Mouse (Mus musculus) midbrain, embryonic 11.5 days (tissue): ENCODE measurements around the gene Aldh1a7. TPM values are rescaled to one million over a fixed set of nuclear protein-coding genes. Genes with fewer than 3 reads are reported as not detected.
"Not testable (repeated sequence)": the region's sequence is repeated elsewhere in the genome, so short reads cannot be mapped to it uniquely, and the experiment has no call there.

Experiments used
- ATAC-seq: fragments of 200-750 bp; cut with Nextera tagmentation; 2 replicates; pipeline ENCODE4 v1.8.0; 2017; ENCODE audit warnings: moderate TSS enrichment, moderate library complexity; ENCODE audit not compliant: low FRiP score
- DNase-seq: peaks from one replicate; pipeline ENCODE4 v3.0.0; 2015; ENCODE audit warnings: low spot score; ENCODE audit errors: missing footprints
- H3K27ac ChIP-seq: fragments of 300-500 bp; sonication (generic); 2 replicates; pipeline ENCODE4 v1.5.1; 2014; ENCODE audit warnings: low read depth, low read length
- H3K27me3 ChIP-seq: fragments of 300-500 bp; sonication (generic); 2 replicates; pipeline ENCODE4 v1.6.1; 2014; ENCODE audit warnings: mild to moderate bottlenecking, low read length, moderate library complexity, mixed read lengths; ENCODE audit not compliant: control insufficient read depth, insufficient read depth
- H3K36me3 ChIP-seq: fragments of 300-500 bp; sonication (generic); 2 replicates; pipeline ENCODE4 v1.6.1; 2014; ENCODE audit warnings: mild to moderate bottlenecking, low read length, moderate library complexity, mixed read lengths; ENCODE audit not compliant: control insufficient read depth, insufficient read depth
- H3K4me1 ChIP-seq: fragments of 300-500 bp; sonication (generic); 2 replicates; pipeline ENCODE4 v1.6.1; 2014; ENCODE audit warnings: low read length; ENCODE audit not compliant: control insufficient read depth, insufficient read depth
- H3K4me2 ChIP-seq: fragments of 300-500 bp; sonication (generic); 2 replicates; pipeline ENCODE4 v1.6.1; 2014; ENCODE audit warnings: mild to moderate bottlenecking, moderate library complexity
- H3K4me3 ChIP-seq: fragments of 300-500 bp; sonication (generic); 2 replicates; pipeline ENCODE4 v1.5.1; 2014; ENCODE audit warnings: low read depth, low read length
- H3K9ac ChIP-seq: fragments of 300-500 bp; sonication (generic); 2 replicates; pipeline ENCODE4 v1.6.1; 2014; ENCODE audit warnings: low read length
- H3K9me3 ChIP-seq: fragments of 300-500 bp; sonication (generic); 2 replicates; pipeline ENCODE4 v1.6.1; 2016; ENCODE audit warnings: low read length; ENCODE audit not compliant: control insufficient read depth
- WGBS: fragments of 180-500 bp; shearing (Covaris S2); extraction: QIAGEN DNeasy Blood & Tissue Kit; methylation state at CpG from one replicate; pipeline ENCODE4 v1.1.7; 2014; 5-methylcytosine and 5-hydroxymethylcytosine counted together
- polyA plus RNA-seq: library from polyadenylated mRNA; unstranded; fragments of >200 nt; fragmentation: Nextera tagmentation; extraction: Ambion mirVana; gene quantifications from 2 replicates; pipeline ENCODE4 v1.2.1, GENCODE M21; 2014

Gene Aldh1a7
- polyA plus RNA-seq, 1 experiment from 2014 or later: 0.53 TPM

DNA sequence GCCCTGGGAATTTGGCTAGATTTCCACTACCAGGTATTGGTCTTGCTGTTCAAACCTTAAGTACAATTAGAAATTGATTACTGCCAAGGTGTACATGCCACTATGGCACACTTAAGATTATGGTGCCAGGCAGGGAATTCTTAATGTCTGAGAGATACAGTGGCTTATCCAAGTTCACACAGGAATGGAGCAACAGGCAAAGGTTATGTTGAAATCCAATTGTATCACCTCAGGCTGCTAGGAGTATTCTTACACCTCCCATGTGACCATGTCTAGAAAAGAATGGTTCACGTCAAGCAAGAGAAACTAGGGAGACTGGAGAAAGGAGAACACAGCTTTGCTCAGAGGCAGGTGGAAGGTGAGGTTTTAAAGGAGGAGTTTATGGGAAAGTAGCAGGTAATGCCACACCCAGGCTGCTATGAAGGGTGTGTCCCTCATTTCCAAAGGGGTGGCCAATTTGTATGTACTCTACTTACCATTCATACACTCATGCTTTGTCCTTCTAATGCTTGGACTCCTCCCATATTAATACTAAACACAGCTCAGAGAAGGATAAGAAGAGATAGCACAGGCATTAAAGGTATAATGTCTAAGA lies 74.2 kb downstream of the Aldh1a7 start:
- DNase-seq: no peak
- H3K4me3 ChIP-seq: no peak overlapping the region
- H3K9ac ChIP-seq: no peak overlapping the region
- 88% methylated on average over 1 of the region's 1 CpGs for WGBS
- no peak for ATAC-seq
- H3K4me1 ChIP-seq: no peaks in the 10 kb centered on the region
- no peak overlapping the region for H3K27ac ChIP-seq
- H3K4me2 ChIP-seq: no peak overlapping the region
- H3K27me3 ChIP-seq: no peaks in the 10 kb centered on the region
- H3K36me3 ChIP-seq: no peaks in the 10 kb centered on the region
- no peaks in the 10 kb centered on the region for H3K9me3 ChIP-seq

GRCm38 (mm10) chr19:20650008-20650407 lies 77.4 kb downstream of the Aldh1a7 start:
- Histone ChIP-seq H3K36me3 (no peaks in the 10 kb centered on the region), H3K9ac (no peak overlapping the region), H3K27me3 (no peaks in the 10 kb centered on the region), H3K4me1 (no peaks in the 10 kb centered on the region), H3K27ac (no peak overlapping the region), H3K4me3 (no peak overlapping the region), H3K9me3 (no peaks in the 10 kb centered on the region), H3K4me2 (no peak overlapping the region)
- ATAC-seq (peak; percentile 67; the same call in 1 of the 2 replicates), DNase-seq (no peak)
- 39% methylated on average over 2 of the region's 2 CpGs for WGBS

GRCm38 (mm10) chr19:20647496-20647895 lies 79.9 kb downstream of the Aldh1a7 start:
- H3K36me3 ChIP-seq, ATAC-seq, H3K4me1 ChIP-seq, H3K4me3 ChIP-seq, H3K4me2 ChIP-seq, H3K9ac ChIP-seq, H3K27me3 ChIP-seq, H3K27ac ChIP-seq, H3K9me3 ChIP-seq, DNase-seq: not testable (repeated sequence)

- H3K9me3 ChIP-seq: no peaks in the 10 kb centered on the region
- H3K27me3 ChIP-seq: no peaks in the 10 kb centered on the region
- H3K36me3 ChIP-seq: no peaks in the 10 kb centered on the region
- 68% methylated on average over 3 of the region's 3 CpGs for WGBS
- DNase-seq: no peak
- no peak overlapping the region for H3K4me2 ChIP-seq
- no peak overlapping the region for H3K4me3 ChIP-seq
- no peak for ATAC-seq
- H3K9ac ChIP-seq: no peak overlapping the region
- H3K4me1 ChIP-seq: no peaks in the 10 kb centered on the region
- no peak overlapping the region for H3K27ac ChIP-seq
Observed at GRCm38 (mm10) chr19:20644346-20644745, 83.0 kb downstream of the Aldh1a7 start.

Other genes with a start within 250 kb of the Aldh1a7 start
- 0.33 and 0.81 TPM in 2 replicates for gene Aldh1a1, start 234.8 kb downstream of the Aldh1a7 start, polyA plus RNA-seq
- gene Tmc1, start 226.6 kb upstream of the Aldh1a7 start, polyA plus RNA-seq: 0.14 and 0.19 TPM in 2 replicates